In genomic region chr13:110704261-110704660, GRCm38 (mm10) we compare ENCODE assay signal across 8 mouse cellular contexts.
DNase-seq lines count a peak whose midpoint lies in the region; ATAC-seq lines count a peak whose summit lies in the region.

No protein-coding gene starts in this region.

- intact Hi-C loops in heart, postnatal 10 days (cut with DNase I), result loop anchor here (10.0 kb wide), 1 partner anchor 531 kb away; no protein-coding TSS in a partner anchor

- peak; percentile 88 for ATAC-seq in frontal cortex, adult (ENCODE audit: low TSS enrichment)

- DNase-seq in frontal cortex, postnatal 25 days (ENCODE audit: low spot score in 2 of 2), result no peak
- peak; percentile 56 for DNase-seq in right cerebral cortex, adult 18-20 months
- no peak for DNase-seq in right cerebral cortex, postnatal 25 days
- DNase-seq in heart, postnatal 10 days, result peak; percentile 74 to 78
- DNase-seq in telencephalon, adult 2 months (ENCODE audit: low read depth, low spot score), result peak; percentile 54
- no peak for DNase-seq in urinary bladder, postnatal 10 days (ENCODE audit: low spot score)
- no peak for DNase-seq in adrenal gland, postnatal 10 days

Comparison
In these comparisons a context has a peak if more than half of its experiments do, and no peak if none do; other contexts are left out.
1. DNase-seq: peak in right cerebral cortex, adult 18-20 months (single experiment), heart, postnatal 10 days (2 of 2) and telencephalon, adult 2 months (single experiment); none in frontal cortex, postnatal 25 days (0 of 2), right cerebral cortex, postnatal 25 days (single experiment), urinary bladder, postnatal 10 days (single experiment) and adrenal gland, postnatal 10 days (single experiment).